Mouse (Mus musculus): ENCODE data around the gene Tmem211.

DNA sequence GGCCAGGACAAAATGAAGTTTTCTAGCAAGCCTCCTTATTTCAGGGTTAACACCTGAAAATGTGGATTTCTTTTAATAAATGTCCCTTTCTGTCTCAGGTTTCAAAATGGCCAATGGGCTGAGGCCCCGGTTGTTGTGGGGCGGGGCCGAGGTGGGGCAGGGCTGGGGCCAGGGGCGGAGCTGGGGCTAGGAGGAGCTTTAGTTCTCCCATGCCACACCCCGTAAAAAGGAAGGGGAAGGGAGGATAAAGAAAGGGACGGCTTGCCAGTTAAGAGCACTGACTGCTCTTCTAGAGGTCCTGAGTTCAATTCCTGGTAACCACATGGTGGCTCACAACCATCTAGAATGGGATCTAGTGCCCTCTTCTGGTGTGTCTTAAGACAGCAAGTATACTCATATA lies 45.3 kb upstream of the Tmem211 start:
- TF ChIP-seq POLR2A (IDR thresholded peaks at IDR 0.05; ENCODE audit: borderline replicate concordance, control insufficient read depth, low read depth, low read length) (no peak), CTCF (IDR thresholded peaks at IDR 0.05; ENCODE audit: control insufficient read depth, insufficient read depth, low read length) (no peak)
